Mouse (Mus musculus) adrenal gland, postnatal 36 days (tissue): ENCODE results near the gene Katnb1. TPM values are rescaled to one million over a fixed set of nuclear protein-coding genes. Genes with fewer than 3 reads are reported as not detected.

Experiments used
- DNase-seq, 2 experiments: peaks; one replicate each; pipeline ENCODE4 v3.0.0; 2021; ENCODE audit warnings: mixed read lengths in 1 of 2
- long read RNA-seq, 2 experiments: library from polyadenylated mRNA; stranded (forward); transcript quantifications; one replicate each; pipeline ENCODE4 v2.0.0; 2021; ENCODE audit warnings: borderline sequencing depth in 2 of 2
- total RNA-seq, 2 experiments: library from RNA; stranded (reverse); gene quantifications; 2 replicates each; pipeline ENCODE4 v1.2.3; 2021

Katnb1 gene
- 10 to 100 TPM; 10.6 to 11.2 TPM for total RNA-seq
- long read RNA-seq, experiment 1, transcript Katnb1-201 (20 exons, 3,777 nt) = major isoform, 12 of 19 reads
- long read RNA-seq, experiment 1, partial matches to known transcripts = 4 of 19 reads
- long read RNA-seq, experiment 1, other reads (novel, unspliced or antisense) = 3 of 19 reads
- long read RNA-seq, experiment 2, transcript Katnb1-201 (20 exons, 3,777 nt) = major isoform, 15 of 17 reads
- long read RNA-seq, experiment 2, partial matches to known transcripts = 2 of 17 reads
- long read RNA-seq, experiment 2, other reads (novel, unspliced or antisense) = 0 of 17 reads

- peak; percentile 96 for DNase-seq
Observed at GRCm38 (mm10) chr8:95080381-95081341, at the start of gene Katnb1. Gene Katnb1 (plus strand): TSS chr8:95081186.

- DNase-seq = peak in 1 of 2 experiments; percentile 24
Observed at GRCm38 (mm10) chr8:95037106-95037925, 43.7 kb upstream of the Katnb1 start.

DNA sequence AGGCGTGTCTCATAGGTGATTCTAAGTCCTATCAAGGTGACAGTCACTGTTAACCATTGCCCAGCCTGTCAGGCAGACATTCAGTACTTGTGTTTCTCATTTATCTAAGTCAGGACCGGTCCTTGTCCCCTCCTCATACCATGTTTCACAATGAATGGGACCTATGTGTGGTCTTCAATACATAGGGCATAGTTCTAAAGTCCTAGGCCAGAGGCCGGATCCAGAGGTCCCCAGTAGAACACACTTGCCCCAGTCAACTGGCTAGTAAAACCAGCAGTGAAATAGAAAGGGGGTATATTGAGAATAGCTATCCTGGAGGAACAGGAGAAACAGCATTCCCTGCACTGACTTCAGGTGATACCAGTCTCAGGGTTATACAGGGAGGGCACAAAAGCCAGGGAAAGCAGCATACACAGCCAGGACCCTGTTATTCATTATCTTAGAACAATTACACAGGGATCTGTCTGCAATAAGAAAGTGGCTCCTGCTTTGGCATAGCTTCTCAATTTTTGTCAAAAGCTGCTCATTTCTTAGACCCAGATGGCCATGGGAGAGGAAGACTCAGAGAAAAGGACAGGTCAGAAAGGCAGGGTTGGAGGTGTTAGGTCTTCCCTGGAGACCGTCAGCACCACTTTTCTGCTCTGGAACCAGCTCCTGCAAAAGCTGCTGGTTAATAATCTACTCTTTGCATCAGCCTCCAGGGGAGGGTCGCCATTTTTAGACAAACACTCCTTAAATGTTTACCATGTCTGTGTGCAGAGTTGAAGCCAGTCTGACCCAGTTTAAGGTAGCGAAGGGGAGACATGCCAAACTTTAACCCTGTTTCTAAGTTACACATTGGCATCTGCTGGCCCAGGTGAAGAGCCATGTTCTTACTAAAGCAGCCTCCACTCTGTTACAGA lies 38.9 kb upstream of the Katnb1 start:
- DNase-seq = no peak

- no peak for DNase-seq
Observed at GRCm38 (mm10) chr8:95044811-95045210, 36.2 kb upstream of the Katnb1 start.

- no peak for DNase-seq
Observed at GRCm38 (mm10) chr8:95046982-95047381, 34.0 kb upstream of the Katnb1 start.

DNA sequence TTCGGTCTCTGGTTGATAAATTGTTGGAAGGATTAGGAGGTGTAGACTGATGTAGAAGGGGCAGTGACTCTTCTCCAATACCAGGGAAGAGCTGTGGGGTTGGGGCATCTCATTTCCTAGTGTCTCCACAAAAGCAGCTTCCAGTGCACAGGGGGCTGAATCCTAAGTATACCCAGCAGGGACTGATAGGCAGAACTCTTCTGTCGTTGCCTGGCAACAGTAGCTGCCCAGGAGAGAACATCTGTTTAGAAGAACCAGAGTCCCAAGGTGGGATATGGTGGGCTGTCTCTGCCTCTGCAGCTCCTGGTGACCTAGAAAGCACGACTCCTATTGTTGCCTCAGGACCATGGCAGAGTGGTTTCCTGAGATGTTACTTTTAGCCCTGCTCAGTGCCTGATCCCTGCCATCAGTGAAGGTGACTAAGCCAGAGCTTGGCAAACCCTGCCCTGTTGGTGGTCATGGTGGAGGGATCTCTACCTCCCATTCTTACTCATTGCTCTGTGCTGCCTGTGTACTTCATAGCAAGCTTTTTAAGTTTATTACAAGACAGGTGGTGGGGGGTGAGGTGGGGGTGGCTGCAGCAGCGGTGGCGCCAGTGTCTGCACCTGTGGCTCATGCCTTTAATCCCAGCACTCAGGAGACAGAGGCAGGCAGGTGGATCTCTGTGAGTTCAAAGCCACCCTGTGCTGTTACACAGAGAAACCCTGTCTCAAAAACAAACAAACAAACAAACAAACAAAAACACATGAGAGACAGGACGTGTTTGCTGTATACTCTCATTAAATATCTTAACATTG lies 32.9 kb upstream of the Katnb1 start:
- no peak for DNase-seq

GRCm38 (mm10) chr8:95049636-95050035 lies 31.4 kb upstream of the Katnb1 start:
- DNase-seq = no peak

GRCm38 (mm10) chr8:95054438-95054837 lies 26.5 kb upstream of the Katnb1 start:
- DNase-seq = no peak

DNA sequence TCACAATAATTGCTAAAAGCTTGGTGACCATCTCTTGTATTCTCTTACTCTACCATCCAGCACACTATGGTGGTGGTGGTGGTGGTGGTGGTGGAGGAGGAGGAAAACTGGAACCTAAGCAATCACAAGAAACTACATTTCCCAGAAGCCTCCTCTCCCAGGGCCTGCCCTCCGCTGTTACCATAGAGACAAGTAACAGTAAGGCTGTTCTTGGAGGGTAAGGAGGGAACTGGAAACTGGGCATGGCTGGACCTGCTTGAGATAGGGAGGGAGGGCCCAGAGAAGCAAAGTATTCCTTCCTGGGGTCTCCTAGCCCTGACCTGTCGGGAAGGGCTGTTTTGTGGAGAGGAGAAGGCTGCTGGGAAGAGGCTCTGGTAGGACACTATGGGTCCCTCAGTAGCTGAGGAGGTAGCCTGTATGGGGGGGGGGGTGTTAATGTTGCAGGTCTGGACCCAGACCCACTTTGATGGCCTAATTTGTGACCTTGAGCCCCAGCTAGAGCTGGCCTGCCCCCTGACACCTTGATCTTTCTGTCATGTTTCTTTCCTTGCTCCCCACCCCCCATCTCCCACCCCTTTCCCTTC lies 26.0 kb upstream of the Katnb1 start, which contains the start of gene Drc7:
TSS of gene Drc7 (plus strand) at position 177 of the 584 bp plus-strand sequence.
- DNase-seq = peak; percentile 10 to 22

- DNase-seq = no peak
Observed at GRCm38 (mm10) chr8:95056414-95056813, 24.6 kb upstream of the Katnb1 start.

DNA sequence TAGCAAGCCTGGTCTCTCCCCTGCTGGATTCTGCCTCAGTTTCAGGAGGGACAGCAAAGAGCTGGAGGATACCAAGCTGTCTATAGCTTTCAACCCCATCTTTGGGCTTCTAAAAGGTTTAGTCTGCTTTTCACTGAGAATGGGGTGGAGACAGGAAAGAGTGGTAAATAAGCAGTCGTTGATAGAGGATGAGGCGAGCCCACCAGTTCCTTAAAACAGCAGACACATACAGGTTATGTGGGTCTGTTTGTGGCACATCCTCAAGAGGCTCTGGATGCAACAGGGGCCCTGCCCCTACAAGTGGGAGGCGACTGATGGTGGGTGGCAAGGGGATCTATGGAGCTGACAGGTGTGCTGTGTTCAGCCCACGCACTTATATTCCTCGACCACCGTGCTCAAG lies 22.3 kb upstream of the Katnb1 start:
- DNase-seq = no peak

DNA sequence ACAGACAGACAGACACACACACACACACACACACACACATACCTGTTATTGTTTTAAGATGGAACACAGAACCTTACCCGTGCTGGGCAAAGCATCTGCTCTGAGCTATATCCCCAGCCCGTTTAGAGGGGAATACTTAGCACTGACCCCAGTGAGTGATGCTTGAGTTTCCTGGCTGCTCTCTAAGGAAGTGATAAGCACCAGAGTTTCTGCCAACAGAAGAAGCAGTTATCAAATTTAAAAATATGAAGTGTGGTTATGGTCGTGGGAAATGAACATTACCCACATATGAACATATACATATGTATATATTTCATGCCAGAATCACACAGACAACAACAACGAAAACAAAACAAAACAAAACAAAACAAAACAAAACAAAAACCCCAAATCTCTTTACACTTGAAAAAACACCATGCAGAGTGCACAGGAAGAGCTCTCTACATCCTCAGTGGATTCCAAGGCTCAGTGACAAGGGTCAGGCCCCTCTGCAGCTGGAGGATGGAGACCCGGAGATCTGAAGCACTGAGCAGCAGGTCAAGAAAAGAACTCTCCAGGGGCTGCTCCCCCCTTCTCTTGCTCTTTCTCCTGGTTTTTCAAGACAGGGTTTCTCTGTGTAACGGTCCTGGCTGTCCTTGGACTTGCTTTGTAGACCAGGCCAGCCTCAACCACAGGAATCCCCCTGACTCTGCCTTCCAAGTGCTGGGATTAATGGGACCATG lies 21.0 kb upstream of the Katnb1 start:
- DNase-seq = no peak

- DNase-seq = peak in 1 of 2 experiments; percentile 18
Observed at GRCm38 (mm10) chr8:95064531-95064930, 16.5 kb upstream of the Katnb1 start.

DNA sequence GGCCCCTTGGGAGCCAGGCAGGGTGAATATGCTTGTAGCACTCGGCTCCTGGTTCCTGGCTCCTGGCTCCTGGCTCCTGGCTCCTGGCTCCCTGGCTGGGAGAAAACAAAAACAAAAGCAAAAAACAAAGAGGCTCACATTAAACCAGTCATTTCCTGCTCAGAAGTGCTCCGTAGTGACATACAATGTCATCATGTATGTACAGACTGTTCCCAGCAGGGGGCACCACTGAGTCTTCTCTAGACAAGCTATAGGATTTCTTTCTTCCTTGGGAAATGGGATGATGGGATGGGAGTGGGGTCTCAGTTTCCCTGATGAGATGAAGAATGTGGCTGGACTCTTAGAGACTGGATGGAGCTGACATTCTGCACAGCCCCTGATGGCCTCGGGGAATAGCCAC lies 13.4 kb upstream of the Katnb1 start:
- peak; percentile 73 to 82 for DNase-seq

GRCm38 (mm10) chr8:95075504-95075903 lies 5.5 kb upstream of the Katnb1 start:
- DNase-seq = no peak

DNA sequence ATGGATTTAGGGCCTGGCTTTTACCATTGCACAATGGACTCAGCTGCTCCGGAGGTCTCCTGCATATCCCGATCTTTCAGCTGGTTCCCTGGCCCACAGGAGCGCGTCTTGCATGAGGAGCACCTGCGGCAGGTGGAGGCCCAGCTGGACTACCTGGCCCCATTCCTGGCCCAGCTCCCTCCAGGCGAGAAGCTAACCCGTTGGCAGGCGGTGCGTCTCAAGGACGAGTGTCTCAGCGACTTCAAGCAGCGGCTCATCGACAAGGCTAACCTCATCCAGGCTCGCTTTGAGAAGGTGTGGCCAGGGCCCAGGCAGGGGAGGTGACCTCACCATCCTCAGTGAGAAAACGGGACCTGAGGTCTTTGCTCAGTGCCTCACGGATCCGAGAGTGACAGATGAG lies 4.8 kb upstream of the Katnb1 start:
- DNase-seq = peak in 1 of 2 experiments; percentile 29

DNA sequence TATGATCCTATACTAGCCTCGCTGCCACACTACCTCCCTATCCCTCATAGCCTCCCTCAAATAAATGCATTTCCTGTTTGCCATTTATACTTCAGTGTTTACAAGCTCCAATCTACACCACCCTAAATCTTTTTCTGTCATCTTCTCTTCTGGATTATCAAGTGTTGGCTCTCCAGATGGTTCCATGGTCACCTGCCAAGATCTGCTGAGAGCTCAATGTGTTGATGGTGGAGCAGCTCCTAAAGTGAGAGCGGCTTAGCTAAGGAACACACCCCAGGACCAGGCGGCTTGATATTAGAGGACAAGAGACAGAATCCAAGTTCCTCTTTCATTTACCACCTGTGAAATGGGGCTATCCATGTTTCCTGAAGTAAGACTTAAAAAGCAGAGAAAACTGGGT lies 2.9 kb upstream of the Katnb1 start:
- no peak for DNase-seq

GRCm38 (mm10) chr8:95079305-95079704 lies 1.7 kb upstream of the Katnb1 start:
- no peak for DNase-seq

- DNase-seq = peak in 1 of 2 experiments; percentile 36
Observed at GRCm38 (mm10) chr8:95081650-95082049, 664 bp downstream of the Katnb1 start.
